Mouse (Mus musculus) adrenal gland, postnatal 36 days (tissue): Measurements from ENCODE around the gene Hadhb. TPM values are rescaled to one million over a fixed set of nuclear protein-coding genes. Genes with fewer than 3 reads are reported as not detected.

ENCODE experiments used
- DNase-seq, 2 experiments: peaks; one replicate each; pipeline ENCODE4 v3.0.0; 2021; ENCODE audit warnings: mixed read lengths in 1 of 2
- long read RNA-seq, 2 experiments: library from polyadenylated mRNA; stranded (forward); transcript quantifications; one replicate each; pipeline ENCODE4 v2.0.0; 2021; ENCODE audit warnings: borderline sequencing depth in 2 of 2
- total RNA-seq, 2 experiments: library from RNA; stranded (reverse); gene quantifications; 2 replicates each; pipeline ENCODE4 v1.2.3; 2021

Gene Hadhb
- total RNA-seq = 100 to 1,000 TPM; 827 to 996 TPM
- long read RNA-seq, experiment 1, transcript Hadhb-201 (16 exons, 2,033 nt) = major isoform, 719 of 1,462 reads
- long read RNA-seq, experiment 1, transcript Hadhb-202 (16 exons, 2,045 nt) = minor isoform, 22 of 1,462 reads
- long read RNA-seq, experiment 1, transcript Hadhb-203 (16 exons, 2,048 nt) = minor isoform, 613 of 1,462 reads
- long read RNA-seq, experiment 1, partial matches to known transcripts = 66 of 1,462 reads
- long read RNA-seq, experiment 1, other reads (novel, unspliced or antisense) = 42 of 1,462 reads
- long read RNA-seq, experiment 2, transcript Hadhb-203 (16 exons, 2,048 nt) = minor isoform, 232 of 552 reads
- long read RNA-seq, experiment 2, transcript Hadhb-201 (16 exons, 2,033 nt) = major isoform, 279 of 552 reads
- long read RNA-seq, experiment 2, partial matches to known transcripts = 19 of 552 reads
- long read RNA-seq, experiment 2, other reads (novel, unspliced or antisense) = 18 of 552 reads

GRCm38 (mm10) chr5:30154474-30155394 is at the start of gene Hadhb, which contains the start of gene Hadha:
Hadhb (plus strand) TSS chr5:30155248.
Hadha (minus strand) TSS chr5:30155162.
- peak; percentile 95 for DNase-seq

- no peak for DNase-seq
Measured at GRCm38 (mm10) chr5:30105668-30106300, 49.3 kb upstream of the Hadhb start, which contains the start of gene 3110082J24Rik. 3110082J24Rik (minus strand) TSS chr5:30106086.

GRCm38 (mm10) chr5:30106756-30107155 is 48.3 kb upstream of the Hadhb start:
- DNase-seq = no peak

GRCm38 (mm10) chr5:30107186-30107585 is 47.9 kb upstream of the Hadhb start:
- DNase-seq = no peak

GRCm38 (mm10) chr5:30107611-30108041 is 47.4 kb upstream of the Hadhb start:
- DNase-seq = peak in 1 of 2 experiments; percentile 34

GRCm38 (mm10) chr5:30108233-30108632 is 46.8 kb upstream of the Hadhb start:
- DNase-seq = no peak

- no peak for DNase-seq
Measured at GRCm38 (mm10) chr5:30109899-30110298, 45.1 kb upstream of the Hadhb start.

- DNase-seq = no peak
Measured at GRCm38 (mm10) chr5:30110371-30111060, 44.5 kb upstream of the Hadhb start.

GRCm38 (mm10) chr5:30111126-30111525 is 43.9 kb upstream of the Hadhb start:
- peak; percentile 31 to 52 for DNase-seq

- no peak for DNase-seq
Measured at GRCm38 (mm10) chr5:30111771-30112170, 43.3 kb upstream of the Hadhb start.

GRCm38 (mm10) chr5:30112533-30113068 is 42.4 kb upstream of the Hadhb start:
- no peak for DNase-seq

- DNase-seq = peak; percentile 61 to 73
Measured at GRCm38 (mm10) chr5:30113881-30114760, 40.9 kb upstream of the Hadhb start.

- no peak for DNase-seq
Measured at GRCm38 (mm10) chr5:30114761-30115140, 40.3 kb upstream of the Hadhb start.

GRCm38 (mm10) chr5:30115718-30116117 is 39.3 kb upstream of the Hadhb start:
- DNase-seq = no peak

GRCm38 (mm10) chr5:30118018-30118417 is 37.0 kb upstream of the Hadhb start:
- no peak for DNase-seq

- no peak for DNase-seq
Measured at GRCm38 (mm10) chr5:30119163-30119562, 35.9 kb upstream of the Hadhb start.

- no peak for DNase-seq
Measured at GRCm38 (mm10) chr5:30120106-30120505, 34.9 kb upstream of the Hadhb start.

- no peak for DNase-seq
Measured at GRCm38 (mm10) chr5:30122481-30122880, 32.6 kb upstream of the Hadhb start.

- peak; percentile 38 to 42 for DNase-seq
Measured at GRCm38 (mm10) chr5:30125587-30125986, 29.5 kb upstream of the Hadhb start.

GRCm38 (mm10) chr5:30126756-30127155 is 28.3 kb upstream of the Hadhb start:
- DNase-seq = peak; percentile 61 to 66
